In genomic region chr12:45399436-45399835, GRCm38 (mm10) we compare ENCODE assay signal across 17 mouse cellular contexts.
"Had no signal": no experiment of that assay in that cellular context is flagged by ENCODE, and none has a peak within 500 bp of the region (broad histone marks: within the 10 kb centered on the region; RNA-seq: fewer than 3 reads in every experiment).

No protein-coding gene starts in this region.

- DNase-seq: kidney, adult 11 months; kidney, adult 8-10 months; kidney, postnatal 10 days; kidney, postnatal 36 days; layer of hippocampus, postnatal 36 days; liver; lung, adult 18-20 months; lung, postnatal 10 days; lung, postnatal 36 days; retina, postnatal 1 day; thymus, adult 2 months; thymus, postnatal 14 days; thymus, postnatal 4 days had no signal

- ATAC-seq: intestine, embryonic 15.5 days; liver, embryonic 12.5 days; midbrain, embryonic 13.5 days; midbrain, embryonic 16.5 days had no signal
